Mouse (Mus musculus) liver, postnatal 0 days (tissue): Measurements from ENCODE around the gene Blvra. TPM values are rescaled to one million over a fixed set of nuclear protein-coding genes. Genes with fewer than 3 reads are reported as not detected.
"Not testable (repeated sequence)": the region's sequence is repeated elsewhere in the genome, so short reads cannot be mapped to it uniquely, and the experiment has no call there.

Experiments
- ATAC-seq: fragments of 200-750 bp; cut with Nextera tagmentation; 2 replicates; pipeline ENCODE4 v1.8.0; 2017; ENCODE audit warnings: mild to moderate bottlenecking, moderate library complexity
- DNase-seq: peaks from one replicate; pipeline ENCODE4 v3.0.0-alpha.2; 2016
- H3K27ac ChIP-seq: fragments of 300-500 bp; sonication (generic); 2 replicates; pipeline ENCODE4 v1.5.1; 2014; ENCODE audit warnings: antibody characterized with exemption, moderate library complexity, mild to moderate bottlenecking, low read depth
- H3K27me3 ChIP-seq: fragments of 300-500 bp; sonication (generic); 2 replicates; pipeline ENCODE4 v1.6.1; 2014; ENCODE audit warnings: low read length, control low read depth, mixed read lengths; ENCODE audit not compliant: insufficient read depth
- H3K36me3 ChIP-seq: fragments of 300-500 bp; sonication (generic); replicated peaks from 2 replicates; pipeline ENCODE4 v1.6.1; 2014; ENCODE audit warnings: mild to moderate bottlenecking, control low read depth, low read length, moderate library complexity, mixed read lengths; ENCODE audit not compliant: insufficient read depth
- H3K4me1 ChIP-seq: fragments of 300-500 bp; sonication (generic); 2 replicates; pipeline ENCODE4 v1.6.1; 2014; ENCODE audit warnings: antibody characterized with exemption, mild to moderate bottlenecking, control low read depth; ENCODE audit not compliant: insufficient read depth
- H3K4me2 ChIP-seq: fragments of 300-500 bp; sonication (generic); 2 replicates; pipeline ENCODE4 v1.6.1; 2014; ENCODE audit warnings: low read depth, mild to moderate bottlenecking, low read length, moderate library complexity, mixed read lengths
- H3K4me3 ChIP-seq: fragments of 300-500 bp; sonication (generic); 2 replicates; pipeline ENCODE4 v1.5.1; 2014; ENCODE audit warnings: low read depth, low read length
- H3K9ac ChIP-seq: fragments of 300-500 bp; sonication (generic); replicated peaks from 2 replicates; pipeline ENCODE4 v1.6.1; 2014; ENCODE audit warnings: mild to moderate bottlenecking, moderate library complexity
- H3K9me3 ChIP-seq: fragments of 300-500 bp; sonication (generic); 2 replicates; pipeline ENCODE4 v1.6.1; 2016; ENCODE audit warnings: mild to moderate bottlenecking, control low read depth, low read length, mixed read lengths
- CTCF ChIP-seq: sonication (generic); IDR thresholded peaks from 2 replicates; pipeline ENCODE4 v1.5.1; 2016; ENCODE audit warnings: antibody characterized with exemption, low read depth
- EP300 ChIP-seq: IDR thresholded peaks from 2 replicates; pipeline ENCODE4 v1.6.1; 2016; ENCODE audit warnings: antibody characterized with exemption, low read depth, mild to moderate bottlenecking
- WGBS: fragments of 180-500 bp; shearing (Covaris S2); extraction: QIAGEN DNeasy Blood & Tissue Kit; methylation state at CpG from one replicate; pipeline ENCODE4 v1.1.7; 2014; ENCODE audit not compliant: insufficient replicate concordance; 5-methylcytosine and 5-hydroxymethylcytosine counted together
- polyA plus RNA-seq: library from polyadenylated mRNA; unstranded; fragments of >200 nt; fragmentation: Nextera tagmentation; extraction: Ambion mirVana; gene quantifications from 2 replicates; pipeline ENCODE4 v1.2.1, GENCODE M21; 2015

Gene Blvra
- polyA plus RNA-seq, 1 experiment from 2014 or later: 41.9 TPM

- H3K27ac ChIP-seq: peak overlapping the region; percentile 52
- TF ChIP-seq CTCF (no peak), EP300 (no peak)
- DNase-seq (no peak), ATAC-seq (no peak)
- no peaks in the 10 kb centered on the region for H3K9me3 ChIP-seq
- H3K4me1 ChIP-seq: peaks cover 8% of the 10 kb centered on the region; the same call in 1 of the 2 replicates
- no peaks in the 10 kb centered on the region for H3K27me3 ChIP-seq
- H3K4me2 ChIP-seq: peak overlapping the region; percentile 79
- peaks cover 6% of the 10 kb centered on the region; the same call in 1 of the 2 replicates for H3K36me3 ChIP-seq
- peak overlapping the region; percentile 79 for H3K9ac ChIP-seq
- peak overlapping the region; percentile 74 for H3K4me3 ChIP-seq
- 6% methylated on average over 9 of the region's 9 CpGs for WGBS
Measured at GRCm38 (mm10) chr2:127070879-127071278, 414 bp downstream of the Blvra start.

DNA sequence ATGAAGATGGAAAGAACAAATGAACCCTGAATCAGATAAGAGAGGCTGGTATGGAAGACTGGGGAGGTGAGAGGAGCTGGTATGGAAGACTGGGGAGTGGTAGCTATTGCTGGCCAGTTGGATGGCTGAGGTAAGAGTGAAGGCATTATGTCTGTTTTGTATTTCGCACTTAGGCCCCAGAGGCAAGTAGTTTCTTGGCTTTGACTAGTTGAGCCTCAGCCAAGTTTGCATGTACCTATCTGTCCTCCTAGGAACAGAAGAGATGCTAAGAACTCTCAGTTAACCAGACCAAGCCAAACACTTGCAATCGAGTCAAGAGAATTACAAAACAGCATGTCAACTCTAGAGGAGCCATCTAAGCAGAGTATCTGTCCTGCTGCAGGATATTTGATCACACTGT is 3.7 kb downstream of the Blvra start:
- whole genome bisulfite sequencing: 93% methylated on average over 2 of the region's 2 CpGs

DNA sequence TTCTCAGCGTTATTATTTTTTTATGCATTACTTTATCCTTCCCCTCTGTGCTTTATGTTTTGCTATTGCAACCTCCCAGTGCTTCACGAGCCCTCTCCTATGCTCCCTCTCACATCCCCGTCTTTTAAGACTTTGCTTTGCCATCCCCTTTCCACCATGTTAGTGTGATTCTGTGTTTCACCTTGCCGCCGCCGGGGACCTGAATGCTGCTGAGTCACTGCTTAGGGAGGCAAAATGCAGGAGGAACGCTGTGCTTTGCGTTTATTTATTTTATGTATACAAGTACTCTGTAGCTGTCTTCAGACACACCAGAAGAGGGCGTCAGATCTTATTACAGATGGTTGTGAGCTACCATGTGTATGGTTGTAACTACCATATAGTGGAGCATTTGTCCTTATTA is 7.1 kb downstream of the Blvra start:
- H3K9ac ChIP-seq: no peak overlapping the region
- no peak overlapping the region for H3K4me3 ChIP-seq
- H3K27ac ChIP-seq: no peak overlapping the region
- H3K9me3 ChIP-seq: no peaks in the 10 kb centered on the region
- WGBS: 77% methylated on average over 9 of the region's 9 CpGs
- no peaks in the 10 kb centered on the region for H3K27me3 ChIP-seq
- H3K4me2 ChIP-seq: no peak overlapping the region
- TF ChIP-seq CTCF: no peak
- TF ChIP-seq EP300: no peak
- H3K36me3 ChIP-seq: no peaks in the 10 kb centered on the region
- DNase-seq (no peak), ATAC-seq (no peak)
- peaks cover 17% of the 10 kb centered on the region for H3K4me1 ChIP-seq

More for the DNA sequence above, 3.7 kb downstream of the Blvra start:
- TF ChIP-seq EP300: no peak
- no peak overlapping the region for H3K9ac ChIP-seq
- no peak for ATAC-seq
- no peaks in the 10 kb centered on the region for H3K27me3 ChIP-seq
- H3K9me3 ChIP-seq: no peaks in the 10 kb centered on the region
- H3K4me2 ChIP-seq: no peak overlapping the region
- no peaks in the 10 kb centered on the region for H3K36me3 ChIP-seq
- peaks cover 8% of the 10 kb centered on the region; the same call in 1 of the 2 replicates for H3K4me1 ChIP-seq
- H3K4me3 ChIP-seq: no peak overlapping the region
- DNase-seq: no peak
- H3K27ac ChIP-seq: no peak overlapping the region

DNA sequence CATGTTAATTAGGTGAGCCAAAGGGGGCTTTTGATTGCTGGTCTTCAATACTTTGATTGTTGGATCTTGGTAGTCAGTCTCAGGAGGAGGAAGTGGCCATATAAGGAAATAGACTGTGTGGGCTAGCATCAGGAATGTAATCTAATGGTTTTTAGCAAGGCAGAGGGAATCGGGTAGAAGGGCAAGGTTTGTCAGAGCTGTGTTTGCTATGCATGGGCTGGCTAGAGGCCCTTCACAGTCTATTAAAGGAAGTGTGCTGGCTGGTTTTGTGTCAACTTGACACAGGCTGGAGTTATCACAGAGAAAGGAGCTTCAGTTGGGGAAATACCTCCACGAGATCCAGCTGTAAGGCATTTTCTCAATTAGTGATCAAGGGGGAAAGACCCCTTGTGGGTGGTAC is 8.6 kb downstream of the Blvra start:
- 55% methylated on average over 2 of the region's 2 CpGs for WGBS
- not testable (repeated sequence) for ATAC-seq, H3K27ac ChIP-seq

GRCm38 (mm10) chr2:127079881-127080590 is 9.6 kb downstream of the Blvra start:
- 58% methylated on average over 11 of the region's 11 CpGs for WGBS
- peak; percentile 55 for ATAC-seq
- DNase-seq: no peak
- Histone ChIP-seq H3K27me3 (no peaks in the 10 kb centered on the region), H3K4me1 (peaks cover 17% of the 10 kb centered on the region), H3K27ac (peak overlapping the region; percentile 67), H3K9me3 (no peaks in the 10 kb centered on the region), H3K9ac (no peak overlapping the region), H3K36me3 (no peaks in the 10 kb centered on the region), H3K4me2 (peak overlapping the region; percentile 47), H3K4me3 (no peak overlapping the region)
- TF ChIP-seq CTCF (no peak), EP300 (no peak)

More for the DNA sequence above, 8.6 kb downstream of the Blvra start:
- H3K9me3 ChIP-seq, DNase-seq, H3K9ac ChIP-seq, H3K4me3 ChIP-seq, H3K4me2 ChIP-seq, H3K36me3 ChIP-seq, H3K27me3 ChIP-seq: not testable (repeated sequence)
- H3K4me1 ChIP-seq: peaks cover 17% of the 10 kb centered on the region

DNA sequence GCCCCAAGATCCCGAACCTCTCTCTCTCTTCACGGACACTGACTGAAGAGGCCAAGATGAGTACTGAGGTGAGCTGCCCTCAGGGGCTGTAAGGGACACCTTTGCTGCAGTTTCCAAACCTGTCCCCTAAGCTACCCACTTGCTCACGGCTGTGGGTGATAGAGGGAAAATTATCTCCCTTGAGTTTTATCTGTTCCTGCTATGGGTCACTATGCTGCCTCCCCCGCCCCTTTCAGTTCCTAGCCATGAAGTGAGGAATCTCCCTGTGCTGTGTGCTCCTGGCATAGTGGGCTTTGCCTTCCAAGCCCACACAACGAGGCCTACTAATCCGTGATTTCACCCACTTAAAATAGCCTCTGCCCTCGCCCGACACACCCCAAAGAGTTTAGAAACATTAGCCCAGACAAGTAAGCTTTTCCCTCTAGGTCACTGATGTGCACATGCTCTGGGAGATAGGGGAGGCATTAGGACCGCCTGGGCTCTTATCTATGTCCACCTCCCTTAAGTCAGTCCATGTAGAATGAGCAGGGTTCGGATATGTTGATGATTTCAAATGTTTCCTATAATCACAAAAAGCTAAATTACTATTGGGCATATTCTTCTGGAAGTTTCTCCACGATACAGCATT is 10.2 kb downstream of the Blvra start:
- Histone ChIP-seq H3K4me1 (peaks cover 17% of the 10 kb centered on the region), H3K27ac (peak overlapping the region; percentile 67), H3K9me3 (no peaks in the 10 kb centered on the region), H3K4me2 (peak overlapping the region; percentile 47), H3K36me3 (no peaks in the 10 kb centered on the region), H3K4me3 (no peak overlapping the region), H3K9ac (no peak overlapping the region), H3K27me3 (no peaks in the 10 kb centered on the region)
- TF ChIP-seq CTCF (no peak), EP300 (no peak; the same call in 1 of the 2 replicates)
- DNase-seq (no peak), ATAC-seq (peak; percentile 83)
- WGBS: 69% methylated on average over 11 of the region's 11 CpGs
